Mouse (Mus musculus) intestine, embryonic 15.5 days (tissue): ENCODE results near the gene Tspan5. TPM values are rescaled to one million over a fixed set of nuclear protein-coding genes. Genes with fewer than 3 reads are reported as not detected.

ENCODE experiments used
- ATAC-seq: fragments of 200-750 bp; cut with Nextera tagmentation; 2 replicates; pipeline ENCODE4 v1.8.0; 2017; ENCODE audit warnings: moderate TSS enrichment, moderate library complexity
- H3K27ac ChIP-seq: fragments of 300-500 bp; sonication (generic); 2 replicates; pipeline ENCODE4 v1.5.1; 2015; ENCODE audit warnings: mild to moderate bottlenecking, inconsistent platforms
- H3K27me3 ChIP-seq: fragments of 300-500 bp; sonication (generic); replicated peaks from 2 replicates; pipeline ENCODE4 v1.6.1; 2015; ENCODE audit warnings: inconsistent platforms
- H3K36me3 ChIP-seq: fragments of 300-500 bp; sonication (generic); 2 replicates; pipeline ENCODE4 v1.6.1; 2015; ENCODE audit warnings: inconsistent platforms
- H3K4me1 ChIP-seq: fragments of 300-500 bp; sonication (generic); replicated peaks from 2 replicates; pipeline ENCODE4 v1.6.1; 2015; ENCODE audit warnings: inconsistent platforms
- H3K4me2 ChIP-seq: fragments of 300-500 bp; sonication (generic); replicated peaks from 2 replicates; pipeline ENCODE4 v1.6.1; 2015; ENCODE audit warnings: mild to moderate bottlenecking, inconsistent platforms
- H3K4me3 ChIP-seq: fragments of 300-500 bp; sonication (generic); replicated peaks from 2 replicates; pipeline ENCODE4 v1.5.1; 2015; ENCODE audit warnings: inconsistent platforms
- H3K9ac ChIP-seq: fragments of 300-500 bp; sonication (generic); 2 replicates; pipeline ENCODE4 v1.6.1; 2015; ENCODE audit warnings: inconsistent platforms
- H3K9me3 ChIP-seq: fragments of 300-500 bp; sonication (generic); 2 replicates; pipeline ENCODE4 v1.6.1; 2016; ENCODE audit warnings: inconsistent platforms
- WGBS: fragments of 180-500 bp; shearing (Covaris S2); methylation state at CpG from one replicate; pipeline ENCODE4 v1.1.7; 2015; 5-methylcytosine and 5-hydroxymethylcytosine counted together
- polyA plus RNA-seq: library from polyadenylated mRNA; unstranded; fragments of >200 nt; fragmentation: Nextera tagmentation; extraction: Ambion mirVana; gene quantifications from 2 replicates; pipeline ENCODE4 v1.2.1, GENCODE M21; 2015

The Tspan5 gene
- polyA plus RNA-seq, 1 experiment from 2014 or later = 17.8 TPM

DNA sequence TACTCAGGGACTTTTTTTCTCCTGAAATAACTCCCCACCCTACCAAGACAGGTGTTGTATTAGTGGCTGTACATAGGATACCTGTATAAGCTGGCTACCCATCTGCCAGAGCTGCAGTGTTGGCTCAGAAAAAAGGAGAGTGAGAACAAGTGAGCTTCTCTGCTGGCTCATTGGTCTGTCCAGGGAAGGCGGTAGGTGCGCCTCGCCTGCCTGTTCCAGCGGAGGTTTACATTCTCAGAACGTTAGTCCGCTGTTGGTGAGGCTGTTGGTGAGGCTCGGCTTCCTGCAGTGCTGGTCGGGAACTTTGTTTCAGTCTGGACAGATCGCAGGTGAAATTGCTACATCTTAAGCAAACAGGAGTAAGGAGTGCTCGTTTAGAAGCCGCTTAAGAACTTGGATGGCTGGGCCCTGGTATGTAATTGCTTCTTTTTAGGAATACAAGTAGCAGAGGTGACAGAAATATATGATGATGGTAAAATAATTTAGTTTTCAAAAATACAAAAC, 118.3 kb downstream of the Tspan5 start:
- WGBS = 52% methylated on average over 11 of the region's 11 CpGs
- ATAC-seq = no peak
- no peak overlapping the region for H3K27ac ChIP-seq
- no peaks in the 10 kb centered on the region for H3K27me3 ChIP-seq
- no peaks in the 10 kb centered on the region for H3K9me3 ChIP-seq
- no peak overlapping the region for H3K4me3 ChIP-seq
- no peak overlapping the region for H3K4me2 ChIP-seq
- H3K36me3 ChIP-seq = no peaks in the 10 kb centered on the region
- peaks cover 13% of the 10 kb centered on the region; the same call in 1 of the 2 replicates for H3K4me1 ChIP-seq
- no peak overlapping the region for H3K9ac ChIP-seq

GRCm38 (mm10) chr3:138861032-138861431, 119.0 kb downstream of the Tspan5 start:
- peaks cover 13% of the 10 kb centered on the region; the same call in 1 of the 2 replicates for H3K4me1 ChIP-seq
- H3K4me2 ChIP-seq = no peak overlapping the region
- no peaks in the 10 kb centered on the region for H3K27me3 ChIP-seq
- H3K9me3 ChIP-seq = no peaks in the 10 kb centered on the region
- no peak overlapping the region for H3K9ac ChIP-seq
- no peak for ATAC-seq
- H3K27ac ChIP-seq = no peak overlapping the region
- WGBS = 60% methylated on average over 9 of the region's 9 CpGs
- H3K4me3 ChIP-seq = no peak overlapping the region
- no peaks in the 10 kb centered on the region for H3K36me3 ChIP-seq

- H3K4me2 ChIP-seq = no peak overlapping the region
- no peaks in the 10 kb centered on the region for H3K27me3 ChIP-seq
- 82% methylated on average over 3 of the region's 3 CpGs for WGBS
- H3K27ac ChIP-seq = no peak overlapping the region
- H3K4me3 ChIP-seq = no peak overlapping the region
- peaks cover 13% of the 10 kb centered on the region; the same call in 1 of the 2 replicates for H3K4me1 ChIP-seq
- H3K36me3 ChIP-seq = no peaks in the 10 kb centered on the region
- no peak overlapping the region for H3K9ac ChIP-seq
- no peaks in the 10 kb centered on the region for H3K9me3 ChIP-seq
- ATAC-seq = no peak
These were observed 119.6 kb downstream of the Tspan5 start for GRCm38 (mm10) chr3:138861589-138861988.

DNA sequence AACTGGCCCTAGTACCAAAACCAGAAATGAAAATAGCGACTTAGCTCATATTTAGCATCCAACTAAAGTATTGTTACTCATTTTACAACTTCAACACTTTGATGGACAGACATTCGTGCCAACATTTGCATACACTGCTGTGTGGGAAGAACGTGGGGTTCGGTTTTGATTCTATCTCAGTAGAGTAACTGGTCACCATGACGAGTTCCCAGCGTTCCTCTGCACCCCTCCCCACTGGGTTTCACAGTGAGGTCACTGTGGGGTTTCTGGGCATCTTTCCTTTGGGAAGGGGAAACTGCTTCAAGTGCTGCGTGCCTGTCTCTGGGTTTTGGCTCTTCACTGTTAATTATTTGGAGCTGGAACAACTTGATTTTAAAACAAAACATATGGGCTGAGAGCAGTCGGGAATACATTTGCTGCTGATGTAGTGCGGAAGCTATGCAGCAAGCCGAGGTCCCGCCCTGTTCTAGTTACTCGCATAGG, 122.2 kb downstream of the Tspan5 start:
- no peak overlapping the region for H3K9ac ChIP-seq
- no peaks in the 10 kb centered on the region for H3K36me3 ChIP-seq
- no peaks in the 10 kb centered on the region for H3K9me3 ChIP-seq
- no peak overlapping the region for H3K27ac ChIP-seq
- peaks cover under 1% of the 10 kb centered on the region; the same call in 1 of the 2 replicates for H3K4me1 ChIP-seq
- H3K4me2 ChIP-seq = no peak overlapping the region
- 70% methylated on average over 12 of the region's 12 CpGs for WGBS
- H3K4me3 ChIP-seq = no peak overlapping the region
- no peak for ATAC-seq
- H3K27me3 ChIP-seq = no peaks in the 10 kb centered on the region

- Histone ChIP-seq H3K4me3 (no peak overlapping the region), H3K27ac (no peak overlapping the region), H3K9me3 (no peaks in the 10 kb centered on the region), H3K4me1 (no peaks in the 10 kb centered on the region), H3K4me2 (no peak overlapping the region), H3K36me3 (no peaks in the 10 kb centered on the region), H3K9ac (no peak overlapping the region), H3K27me3 (no peaks in the 10 kb centered on the region)
- WGBS = 76% methylated on average over 5 of the region's 5 CpGs
- ATAC-seq = no peak
These were observed 123.3 kb downstream of the Tspan5 start for GRCm38 (mm10) chr3:138865271-138865670.

DNA sequence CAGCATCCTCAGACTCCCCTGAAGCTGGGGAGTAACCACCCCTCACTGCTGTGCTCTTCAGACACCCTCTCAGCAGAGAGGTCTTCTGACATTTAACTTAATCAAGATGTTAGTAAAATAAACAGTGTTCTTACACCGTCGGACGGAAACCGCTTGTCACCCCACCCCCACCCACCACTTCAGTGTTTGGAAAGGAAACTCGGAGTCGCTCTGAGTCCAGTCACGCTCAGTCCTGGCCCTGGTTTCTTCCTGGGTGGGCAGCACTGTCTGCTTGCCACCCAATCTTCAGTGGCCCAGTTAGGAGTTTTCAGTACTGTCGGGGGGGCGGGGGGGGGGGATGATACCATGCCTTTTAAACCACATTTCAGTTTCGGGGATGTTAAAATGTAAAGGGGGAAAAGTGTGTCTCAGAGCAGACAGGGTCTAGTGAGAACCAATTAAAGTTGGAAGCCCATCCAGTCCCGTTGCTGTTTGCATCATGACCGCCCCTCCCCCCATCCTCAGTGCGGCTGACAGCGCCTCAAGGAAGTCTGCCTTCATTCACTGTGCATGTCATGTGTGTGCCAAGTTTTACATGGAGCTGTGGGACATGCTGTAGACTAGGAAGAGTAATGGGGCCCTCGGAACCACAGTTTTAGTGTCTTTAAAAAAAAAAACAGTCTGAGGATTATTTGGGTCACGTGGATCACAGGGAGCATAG, 125.3 kb downstream of the Tspan5 start:
- Histone ChIP-seq H3K9ac (no peak overlapping the region), H3K4me2 (no peak overlapping the region), H3K4me1 (no peaks in the 10 kb centered on the region), H3K36me3 (no peaks in the 10 kb centered on the region), H3K27ac (no peak overlapping the region), H3K4me3 (no peak overlapping the region), H3K9me3 (no peaks in the 10 kb centered on the region), H3K27me3 (no peaks in the 10 kb centered on the region)
- 0 out of 2 replicates have a peak, but pooled peaks have one; percentile 53 for ATAC-seq
- 56% methylated on average over 16 of the region's 16 CpGs for WGBS

DNA sequence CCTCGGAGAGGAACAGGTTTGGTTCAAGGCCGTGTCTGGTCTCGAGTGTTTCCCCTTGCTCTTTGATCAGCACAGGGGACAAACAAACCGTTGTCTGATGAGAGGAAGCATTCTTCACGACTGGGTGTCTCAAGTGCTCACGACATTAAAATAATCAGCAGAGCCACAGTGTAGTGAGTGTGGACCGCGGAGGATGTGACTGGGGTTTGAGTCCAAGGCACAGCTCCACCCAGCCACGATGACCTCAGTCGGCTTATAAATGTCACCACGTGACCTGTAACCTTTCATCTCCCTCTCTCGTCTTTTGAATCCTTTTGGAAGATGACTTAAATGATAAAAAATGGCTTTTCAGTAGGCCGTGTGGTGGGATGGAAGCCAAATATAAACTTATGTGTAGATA, 126.4 kb downstream of the Tspan5 start:
- WGBS = 63% methylated on average over 13 of the region's 13 CpGs
- Histone ChIP-seq H3K27ac (no peak overlapping the region), H3K36me3 (no peaks in the 10 kb centered on the region), H3K9ac (no peak overlapping the region), H3K4me2 (no peak overlapping the region), H3K27me3 (no peaks in the 10 kb centered on the region), H3K4me3 (no peak overlapping the region), H3K9me3 (no peaks in the 10 kb centered on the region), H3K4me1 (no peaks in the 10 kb centered on the region)
- no peak for ATAC-seq

DNA sequence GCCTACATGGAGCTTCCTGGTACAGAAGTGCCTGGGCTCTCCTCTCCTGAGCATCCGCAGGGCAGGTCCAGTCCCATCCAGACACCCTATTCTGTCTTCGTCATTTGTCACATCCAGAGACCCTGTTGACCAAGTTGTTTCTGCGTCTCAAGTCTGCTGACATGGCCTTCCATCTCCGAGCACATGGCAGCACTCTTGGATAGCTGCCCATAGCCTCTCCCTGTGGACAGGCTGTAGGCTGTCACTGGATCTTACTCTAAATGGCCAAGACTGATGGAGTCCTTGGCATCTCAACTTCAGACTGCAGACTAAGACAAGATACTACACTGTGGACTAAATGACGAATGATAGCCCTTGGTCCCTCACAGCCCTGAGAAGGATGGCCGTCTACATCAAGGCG, 133.3 kb downstream of the Tspan5 start:
- no peaks in the 10 kb centered on the region for H3K27me3 ChIP-seq
- no peaks in the 10 kb centered on the region for H3K4me1 ChIP-seq
- H3K36me3 ChIP-seq = no peaks in the 10 kb centered on the region
- no peak overlapping the region for H3K4me3 ChIP-seq
- 83% methylated on average over 7 of the region's 7 CpGs for WGBS
- ATAC-seq = no peak
- no peak overlapping the region for H3K9ac ChIP-seq
- H3K9me3 ChIP-seq = no peaks in the 10 kb centered on the region
- H3K27ac ChIP-seq = no peak overlapping the region
- no peak overlapping the region for H3K4me2 ChIP-seq

GRCm38 (mm10) chr3:138875936-138876335, 133.9 kb downstream of the Tspan5 start:
- Histone ChIP-seq H3K4me2 (no peak overlapping the region), H3K4me1 (no peaks in the 10 kb centered on the region), H3K9ac (no peak overlapping the region), H3K9me3 (no peaks in the 10 kb centered on the region), H3K36me3 (no peaks in the 10 kb centered on the region), H3K4me3 (no peak overlapping the region), H3K27me3 (no peaks in the 10 kb centered on the region), H3K27ac (no peak overlapping the region)
- WGBS = 88% methylated on average over 6 of the region's 6 CpGs
- no peak for ATAC-seq

- ATAC-seq = no peak
- H3K36me3 ChIP-seq = no peaks in the 10 kb centered on the region
- H3K27ac ChIP-seq = no peak overlapping the region
- H3K4me3 ChIP-seq = no peak overlapping the region
- H3K4me1 ChIP-seq = no peaks in the 10 kb centered on the region
- 77% methylated on average over 10 of the region's 10 CpGs for WGBS
- no peak overlapping the region for H3K9ac ChIP-seq
- no peaks in the 10 kb centered on the region for H3K9me3 ChIP-seq
- no peak overlapping the region for H3K4me2 ChIP-seq
- H3K27me3 ChIP-seq = no peaks in the 10 kb centered on the region
These were observed 134.4 kb downstream of the Tspan5 start for GRCm38 (mm10) chr3:138876418-138876817.

- Histone ChIP-seq H3K4me3 (no peak overlapping the region), H3K27ac (peak overlapping the region; percentile 48; the same call in 1 of the 2 replicates), H3K9ac (no peak overlapping the region), H3K27me3 (no peaks in the 10 kb centered on the region), H3K9me3 (no peaks in the 10 kb centered on the region), H3K4me1 (no peaks in the 10 kb centered on the region), H3K36me3 (no peaks in the 10 kb centered on the region), H3K4me2 (peak overlapping the region; percentile 38)
- WGBS = 61% methylated on average over 14 of the region's 14 CpGs
- 0 out of 2 replicates have a peak, but pooled peaks have one; percentile 32 for ATAC-seq
These were observed 135.0 kb downstream of the Tspan5 start for GRCm38 (mm10) chr3:138876931-138877361.

- Histone ChIP-seq H3K27ac (peak overlapping the region; percentile 48; the same call in 1 of the 2 replicates), H3K36me3 (no peaks in the 10 kb centered on the region), H3K9ac (no peak overlapping the region), H3K9me3 (no peaks in the 10 kb centered on the region), H3K4me1 (no peaks in the 10 kb centered on the region), H3K4me3 (no peak overlapping the region), H3K27me3 (no peaks in the 10 kb centered on the region), H3K4me2 (peak overlapping the region; percentile 38; the same call in 1 of the 2 replicates)
- ATAC-seq = no peak
- WGBS = 71% methylated on average over 4 of the region's 4 CpGs
These were observed 135.7 kb downstream of the Tspan5 start for GRCm38 (mm10) chr3:138877741-138878140.
